Mouse (Mus musculus) midbrain, embryonic 12.5 days (tissue): ENCODE measurements around the gene Neurod6. TPM values are rescaled to one million over a fixed set of nuclear protein-coding genes. Genes with fewer than 3 reads are reported as not detected.
"Not testable (repeated sequence)": the region's sequence is repeated elsewhere in the genome, so short reads cannot be mapped to it uniquely, and the experiment has no call there.

ENCODE experiments used
- ATAC-seq: fragments of 200-750 bp; cut with Nextera tagmentation; 2 replicates; pipeline ENCODE4 v1.8.0; 2017; ENCODE audit warnings: low read depth, moderate TSS enrichment, moderate library complexity; ENCODE audit not compliant: low FRiP score
- H3K27ac ChIP-seq: fragments of 300-500 bp; sonication (generic); replicated peaks from 2 replicates; pipeline ENCODE4 v1.5.1; 2016; ENCODE audit warnings: mild to moderate bottlenecking
- H3K27me3 ChIP-seq: fragments of 300-500 bp; sonication (generic); 2 replicates; pipeline ENCODE4 v1.6.1; 2016; ENCODE audit warnings: mild to moderate bottlenecking
- H3K36me3 ChIP-seq: fragments of 300-500 bp; sonication (generic); 2 replicates; pipeline ENCODE4 v1.6.1; 2016
- H3K4me1 ChIP-seq: fragments of 300-500 bp; sonication (generic); 2 replicates; pipeline ENCODE4 v1.6.1; 2016
- H3K4me2 ChIP-seq: fragments of 300-500 bp; sonication (generic); replicated peaks from 2 replicates; pipeline ENCODE4 v1.6.1; 2016; ENCODE audit warnings: mild to moderate bottlenecking, moderate library complexity
- H3K4me3 ChIP-seq: fragments of 300-500 bp; sonication (generic); 2 replicates; pipeline ENCODE4 v1.5.1; 2016; ENCODE audit warnings: mild to moderate bottlenecking
- H3K9ac ChIP-seq: fragments of 300-500 bp; sonication (generic); replicated peaks from 2 replicates; pipeline ENCODE4 v1.6.1; 2016; ENCODE audit warnings: mild to moderate bottlenecking, moderate library complexity
- H3K9me3 ChIP-seq: fragments of 300-500 bp; sonication (generic); 2 replicates; pipeline ENCODE4 v1.6.1; 2016; ENCODE audit warnings: mild to moderate bottlenecking
- WGBS: fragments of 180-500 bp; shearing (Covaris S2); methylation state at CpG from one replicate; pipeline ENCODE4 v1.1.7; 2016; 5-methylcytosine and 5-hydroxymethylcytosine counted together
- polyA plus RNA-seq: library from polyadenylated mRNA; unstranded; fragments of >200 nt; fragmentation: Nextera tagmentation; extraction: Ambion mirVana; gene quantifications from 2 replicates; pipeline ENCODE4 v1.2.1, GENCODE M21; 2016

Gene Neurod6
- polyA plus RNA-seq = 1.3 and 2.8 TPM in 2 replicates

DNA sequence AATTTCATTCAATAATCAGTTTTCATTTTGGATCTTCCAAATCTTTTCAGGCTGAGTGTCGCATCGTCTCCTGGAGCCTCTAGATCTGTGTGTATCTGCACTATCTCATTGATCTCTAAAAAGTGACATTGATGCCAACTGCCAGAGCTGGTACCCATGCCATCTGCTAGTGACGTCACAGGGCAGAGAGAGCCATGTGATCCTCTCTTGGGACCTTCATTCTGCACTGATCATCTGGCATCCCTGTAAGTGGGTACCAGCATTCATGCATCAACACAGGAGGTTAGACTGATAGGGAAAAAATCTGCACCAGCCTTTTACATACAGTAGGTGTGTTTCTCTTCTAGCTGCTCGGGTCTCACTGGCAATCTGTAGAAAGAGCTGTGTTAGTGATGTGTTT is at the start of gene Neurod6:
Gene Neurod6, minus strand, starts transcription at position 290 of the 400 bp plus-strand sequence.
- Histone ChIP-seq H3K36me3 (no peaks in the 10 kb centered on the region), H3K27me3 (peaks cover 17% of the 10 kb centered on the region), H3K4me3 (no peak within 1 kb of the TSS), H3K9ac (no peak within 1 kb of the TSS), H3K4me1 (peaks cover 23% of the 10 kb centered on the region), H3K27ac (no peak within 1 kb of the TSS), H3K4me2 (no peak within 1 kb of the TSS), H3K9me3 (no peaks in the 10 kb centered on the region)
- 78% methylated on average over 4 of the region's 4 CpGs for WGBS
- no peak; the same call in 1 of the 2 replicates for ATAC-seq

- 29% methylated on average over 5 of the region's 5 CpGs for WGBS
- H3K4me3 ChIP-seq = no peak overlapping the region
- H3K27me3 ChIP-seq = no peaks in the 10 kb centered on the region
- H3K9ac ChIP-seq = no peak overlapping the region
- no peaks in the 10 kb centered on the region for H3K36me3 ChIP-seq
- no peaks in the 10 kb centered on the region for H3K9me3 ChIP-seq
- H3K4me1 ChIP-seq = no peaks in the 10 kb centered on the region
- H3K27ac ChIP-seq = no peak overlapping the region
- no peak overlapping the region for H3K4me2 ChIP-seq
- ATAC-seq = 0 out of 2 replicates have a peak, but pooled peaks have one; percentile 60
Observed at GRCm38 (mm10) chr6:55717209-55717608, 36.1 kb upstream of the Neurod6 start.

DNA sequence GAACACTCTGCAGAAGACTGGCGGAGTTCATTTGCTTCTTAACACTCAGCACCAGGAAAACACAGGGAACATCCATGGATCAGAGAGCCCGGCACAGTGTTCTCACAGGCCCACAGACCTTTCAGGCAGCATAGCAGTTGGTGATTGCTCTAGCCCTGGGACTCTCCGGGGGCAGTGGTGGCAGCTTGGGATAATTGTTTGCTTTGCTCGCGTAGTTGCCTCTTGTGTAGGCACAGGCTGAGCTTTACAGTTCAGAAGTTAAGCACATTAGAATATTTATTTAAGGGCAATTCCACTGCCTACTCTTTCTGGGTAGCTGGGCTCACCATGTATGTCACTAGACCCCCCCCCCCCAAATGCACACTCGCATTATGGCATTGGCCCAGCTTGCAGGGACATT is 34.4 kb upstream of the Neurod6 start:
- Histone ChIP-seq H3K4me1 (no peaks in the 10 kb centered on the region), H3K4me3 (no peak overlapping the region), H3K27me3 (no peaks in the 10 kb centered on the region), H3K4me2 (no peak overlapping the region), H3K27ac (no peak overlapping the region), H3K9ac (no peak overlapping the region), H3K9me3 (no peaks in the 10 kb centered on the region), H3K36me3 (no peaks in the 10 kb centered on the region)
- ATAC-seq = no peak
- WGBS = 86% methylated on average over 6 of the region's 6 CpGs

DNA sequence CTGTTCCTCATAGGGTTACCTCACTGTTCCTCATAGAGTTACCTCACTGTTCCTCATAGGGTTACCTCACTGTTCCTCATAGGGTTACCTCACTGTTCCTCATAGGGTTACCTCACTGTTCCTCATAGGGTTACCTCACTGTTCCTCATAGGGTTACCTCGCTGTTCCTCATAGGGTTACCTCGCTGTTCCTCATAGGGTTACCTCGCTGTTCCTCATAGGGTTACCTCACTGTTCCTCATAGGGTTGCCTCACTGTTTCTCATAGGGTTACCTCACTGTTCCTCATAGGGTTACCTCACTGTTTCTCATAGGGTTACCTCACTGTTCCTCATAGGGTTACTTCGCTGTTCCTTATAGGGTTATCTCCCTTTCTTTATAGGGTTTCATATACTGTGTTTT is 29.9 kb upstream of the Neurod6 start:
- not testable (repeated sequence) for ATAC-seq, H3K36me3 ChIP-seq, H3K4me1 ChIP-seq, H3K9ac ChIP-seq, H3K4me2 ChIP-seq, H3K27me3 ChIP-seq, H3K4me3 ChIP-seq, H3K27ac ChIP-seq, H3K9me3 ChIP-seq
- WGBS = 90% methylated on average over 3 of the region's 4 CpGs

DNA sequence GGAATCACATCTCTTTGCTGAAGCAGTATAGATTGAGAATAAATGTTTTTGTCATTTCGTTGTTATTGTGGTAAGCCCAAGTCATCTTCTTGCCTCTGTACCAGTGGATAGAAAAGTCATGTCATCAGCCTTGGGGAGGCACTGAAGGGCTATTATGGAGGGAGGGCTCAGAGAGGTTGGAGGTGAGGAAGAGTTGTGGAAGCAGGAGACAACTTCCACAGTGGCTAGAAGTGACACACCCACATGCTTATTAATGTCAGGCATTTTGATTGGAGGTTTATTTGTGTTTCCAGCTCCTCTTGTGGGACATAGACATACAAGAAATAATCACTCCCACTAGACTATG is 23.7 kb upstream of the Neurod6 start:
- H3K9me3 ChIP-seq = no peaks in the 10 kb centered on the region
- H3K27me3 ChIP-seq = no peaks in the 10 kb centered on the region
- no peak overlapping the region for H3K4me3 ChIP-seq
- no peaks in the 10 kb centered on the region for H3K36me3 ChIP-seq
- H3K9ac ChIP-seq = no peak overlapping the region
- 94% methylated on average over 1 of the region's 1 CpGs for WGBS
- no peak overlapping the region for H3K27ac ChIP-seq
- ATAC-seq = no peak
- peaks cover 3% of the 10 kb centered on the region; the same call in 1 of the 2 replicates for H3K4me1 ChIP-seq
- H3K4me2 ChIP-seq = no peak overlapping the region

DNA sequence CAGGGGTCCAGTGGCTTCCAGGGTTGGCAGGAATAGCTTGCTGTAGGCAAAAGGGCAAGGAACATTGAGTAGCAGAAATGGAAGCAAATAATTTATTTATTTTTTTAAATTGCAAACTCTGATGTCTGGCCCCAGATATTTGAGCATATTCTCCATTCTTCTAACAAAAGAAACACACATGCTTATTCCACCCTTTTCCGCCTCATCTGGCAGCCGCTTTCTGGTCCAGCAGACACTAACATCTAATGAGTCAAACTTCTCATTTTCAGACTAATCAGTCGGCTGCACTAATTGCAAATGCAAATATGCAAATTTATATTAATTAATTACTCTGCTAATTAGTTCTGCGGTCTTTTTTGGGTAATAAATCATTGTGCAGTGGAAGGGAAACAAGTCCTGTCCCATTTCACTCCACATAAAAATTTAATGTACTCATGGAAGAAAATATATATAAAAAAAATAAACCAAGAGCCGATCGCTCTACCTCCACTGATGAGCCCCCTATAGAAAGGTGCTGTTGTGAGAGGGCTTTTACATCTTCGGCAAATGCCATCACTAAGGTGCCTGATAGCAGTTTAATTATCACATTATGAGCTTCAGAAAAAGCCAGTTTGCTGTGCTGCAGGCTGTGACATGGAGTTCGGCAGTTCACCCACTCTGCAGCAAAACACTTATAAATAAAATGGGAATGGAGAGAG is 23.1 kb upstream of the Neurod6 start:
- no peak overlapping the region for H3K9ac ChIP-seq
- no peak overlapping the region for H3K27ac ChIP-seq
- H3K36me3 ChIP-seq = no peaks in the 10 kb centered on the region
- H3K4me3 ChIP-seq = no peak overlapping the region
- H3K27me3 ChIP-seq = no peaks in the 10 kb centered on the region
- no peaks in the 10 kb centered on the region for H3K9me3 ChIP-seq
- WGBS = 89% methylated on average over 8 of the region's 8 CpGs
- no peak for ATAC-seq
- H3K4me1 ChIP-seq = peaks cover 3% of the 10 kb centered on the region; the same call in 1 of the 2 replicates
- H3K4me2 ChIP-seq = no peak overlapping the region

DNA sequence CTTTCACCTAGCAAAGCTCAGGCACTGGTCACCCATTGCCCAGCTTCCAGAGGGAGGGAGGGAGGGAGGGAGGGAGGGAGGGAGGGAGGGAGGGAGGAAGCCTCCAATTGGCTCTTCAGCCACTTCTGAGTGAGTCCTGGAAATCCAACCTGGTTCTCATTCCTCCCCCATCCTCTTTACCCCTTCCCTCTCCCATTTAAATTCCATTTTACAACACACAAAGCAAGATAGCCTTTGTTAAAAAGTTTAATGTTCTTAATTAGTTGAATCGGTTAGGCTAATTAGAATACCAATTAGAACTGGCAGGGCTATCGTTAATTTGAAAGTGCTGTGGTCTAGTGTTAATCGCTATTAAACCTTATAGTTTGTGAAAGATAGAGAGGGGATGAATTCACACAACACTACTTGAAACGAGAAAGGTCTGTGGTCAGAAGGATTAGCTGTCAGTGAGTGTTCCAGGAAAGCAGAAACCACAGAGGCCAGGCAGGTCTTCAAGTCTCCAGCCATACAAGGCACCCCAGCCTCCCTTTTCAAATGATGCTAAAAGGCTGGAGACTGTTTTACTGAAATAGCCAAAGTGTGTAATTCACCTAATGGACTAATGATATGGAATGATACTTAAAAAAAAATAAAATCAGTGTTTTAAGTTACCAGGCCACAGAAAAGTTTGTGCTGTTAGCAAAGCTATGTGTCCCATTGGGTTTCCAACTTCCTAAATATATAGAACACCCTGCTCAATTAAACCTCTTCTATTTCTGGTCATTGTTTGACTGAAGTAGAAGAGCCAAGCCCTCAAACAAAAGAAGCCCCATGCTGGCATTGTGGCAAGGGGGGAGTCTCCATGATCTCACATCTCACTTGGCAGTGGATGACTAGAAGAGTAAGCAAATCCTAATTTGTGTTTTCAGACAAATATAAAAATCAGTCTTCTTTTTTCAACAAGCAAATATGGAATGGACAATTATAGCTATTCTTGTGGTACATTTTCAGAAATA is 19.6 kb upstream of the Neurod6 start:
- H3K4me1 ChIP-seq = peaks cover 3% of the 10 kb centered on the region; the same call in 1 of the 2 replicates
- no peaks in the 10 kb centered on the region for H3K36me3 ChIP-seq
- 40% methylated on average over 4 of the region's 4 CpGs for WGBS

GRCm38 (mm10) chr6:55690015-55690531 is 9.0 kb upstream of the Neurod6 start:
- 96% methylated on average over 2 of the region's 2 CpGs for WGBS

More for the DNA sequence above, 19.6 kb upstream of the Neurod6 start:
- no peak overlapping the region for H3K4me2 ChIP-seq
- peak; percentile 41; the same call in 1 of the 2 replicates for ATAC-seq
- no peak overlapping the region for H3K27ac ChIP-seq
- H3K9ac ChIP-seq = no peak overlapping the region
- H3K27me3 ChIP-seq = no peaks in the 10 kb centered on the region
- no peaks in the 10 kb centered on the region for H3K9me3 ChIP-seq
- no peak overlapping the region for H3K4me3 ChIP-seq

DNA sequence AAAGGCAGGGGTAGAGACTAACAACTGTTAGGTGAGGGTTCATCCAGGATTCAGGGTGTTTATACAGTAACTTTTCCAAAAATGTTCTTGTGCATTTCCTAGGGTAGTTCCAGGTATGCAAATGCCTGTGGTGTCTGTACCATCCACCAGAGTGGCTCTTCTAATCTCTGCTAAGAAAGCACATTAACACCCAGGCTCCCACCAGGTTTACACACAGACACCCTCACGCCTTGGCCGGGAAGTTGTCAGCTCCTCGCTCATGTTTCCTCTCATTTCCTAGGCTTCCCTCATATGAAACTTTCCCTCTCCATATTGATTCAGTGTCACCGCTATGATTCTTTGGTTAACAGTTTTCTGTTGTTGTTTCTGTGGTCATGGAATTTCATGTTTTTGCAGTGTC is 2.4 kb upstream of the Neurod6 start:
- Histone ChIP-seq H3K4me2 (no peak overlapping the region), H3K36me3 (no peaks in the 10 kb centered on the region), H3K9me3 (no peaks in the 10 kb centered on the region), H3K27ac (no peak overlapping the region), H3K9ac (no peak overlapping the region), H3K4me1 (peaks cover 13% of the 10 kb centered on the region; the same call in 1 of the 2 replicates), H3K27me3 (peaks cover 5% of the 10 kb centered on the region), H3K4me3 (no peak overlapping the region)
- no peak for ATAC-seq
- WGBS = 89% methylated on average over 4 of the region's 4 CpGs

More at GRCm38 (mm10) chr6:55690015-55690531, 9.0 kb upstream of the Neurod6 start:
- H3K9me3 ChIP-seq = no peaks in the 10 kb centered on the region
- H3K27me3 ChIP-seq = no peaks in the 10 kb centered on the region
- no peak overlapping the region for H3K27ac ChIP-seq
- no peak overlapping the region for H3K4me2 ChIP-seq
- H3K9ac ChIP-seq = no peak overlapping the region
- H3K36me3 ChIP-seq = no peaks in the 10 kb centered on the region
- H3K4me3 ChIP-seq = no peak overlapping the region
- ATAC-seq = no peak
- H3K4me1 ChIP-seq = no peaks in the 10 kb centered on the region

- no peak overlapping the region for H3K4me3 ChIP-seq
- H3K4me2 ChIP-seq = no peak overlapping the region
- no peak for ATAC-seq
- peaks cover 13% of the 10 kb centered on the region; the same call in 1 of the 2 replicates for H3K4me1 ChIP-seq
- 80% methylated on average over 7 of the region's 7 CpGs for whole genome bisulfite sequencing
- H3K36me3 ChIP-seq = no peaks in the 10 kb centered on the region
- H3K27me3 ChIP-seq = peaks cover 6% of the 10 kb centered on the region
- H3K9me3 ChIP-seq = no peaks in the 10 kb centered on the region
- H3K9ac ChIP-seq = no peak overlapping the region
- H3K27ac ChIP-seq = no peak overlapping the region
Observed at GRCm38 (mm10) chr6:55682886-55683285, 1.8 kb upstream of the Neurod6 start.

DNA sequence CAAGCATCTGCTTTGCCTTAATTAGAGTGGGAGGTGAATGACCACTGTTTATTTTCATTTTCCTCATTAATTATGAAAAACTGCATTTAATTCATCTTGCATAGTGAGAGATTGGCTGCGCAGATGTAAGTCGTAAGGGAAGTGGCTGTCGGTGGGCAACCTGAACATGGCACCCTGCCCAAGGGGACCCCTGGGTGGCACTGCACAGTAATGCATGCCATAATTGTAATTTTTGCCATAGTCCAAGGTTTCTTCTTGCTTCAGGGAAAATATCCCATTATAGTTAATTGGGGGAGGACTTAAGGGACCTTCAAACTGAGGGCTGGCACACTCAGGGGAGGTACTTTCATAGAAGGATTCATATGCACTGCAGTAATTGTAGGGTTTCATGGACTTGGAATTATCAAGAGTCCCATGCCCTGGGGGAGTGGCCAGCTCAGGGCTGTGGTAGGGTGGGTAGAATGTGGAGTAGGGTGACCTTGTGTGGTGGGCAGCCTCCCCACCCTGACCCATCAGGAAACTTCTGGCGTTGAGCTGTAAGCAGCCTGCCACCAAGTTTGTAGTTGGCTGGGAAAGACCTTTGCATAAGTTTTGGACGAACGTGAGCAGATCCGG is 2.4 kb downstream of the Neurod6 start:
- Histone ChIP-seq H3K9ac (no peak overlapping the region), H3K4me2 (no peak overlapping the region), H3K36me3 (no peaks in the 10 kb centered on the region), H3K27me3 (peaks cover 21% of the 10 kb centered on the region), H3K27ac (no peak overlapping the region), H3K4me3 (no peak overlapping the region), H3K4me1 (peaks cover 23% of the 10 kb centered on the region), H3K9me3 (no peaks in the 10 kb centered on the region)
- ATAC-seq = no peak
- WGBS = 89% methylated on average over 7 of the region's 7 CpGs
